Mouse (Mus musculus) brown adipose tissue, adult 24 weeks (tissue): ENCODE results near the gene Washc2. TPM values are rescaled to one million over a fixed set of nuclear protein-coding genes. Genes with fewer than 3 reads are reported as not detected.
"Not testable (repeated sequence)": the region's sequence is repeated elsewhere in the genome, so short reads cannot be mapped to it uniquely, and the experiment has no call there.

Experiments used
- H3K27ac ChIP-seq: fragments of 200-500 bp; replicated peaks from 2 replicates; pipeline ENCODE4 v1.5.1; 2012; ENCODE audit warnings: low read depth, mild to moderate bottlenecking, low read length
- H3K4me1 ChIP-seq: fragments of 200-500 bp; 2 replicates; pipeline ENCODE4 v1.6.1; 2012; ENCODE audit warnings: low read length, mixed read lengths; ENCODE audit not compliant: control insufficient read depth, insufficient read depth, insufficient read length
- H3K4me3 ChIP-seq: fragments of 200-500 bp; 2 replicates; pipeline ENCODE4 v1.5.1; 2012; ENCODE audit warnings: low read depth, mild to moderate bottlenecking, low read length, moderate library complexity; ENCODE audit not compliant: insufficient read depth
- polyA plus RNA-seq: library from polyadenylated mRNA; stranded (reverse); fragments of >200 nt; gene quantifications from 2 replicates; pipeline ENCODE4 v1.2.4, GENCODE M21; 2012; ENCODE audit not compliant: missing spikeins, insufficient read depth, insufficient read length

The Washc2 gene
- 20.7 and 25.1 TPM in 2 replicates for polyA plus RNA-seq

DNA sequence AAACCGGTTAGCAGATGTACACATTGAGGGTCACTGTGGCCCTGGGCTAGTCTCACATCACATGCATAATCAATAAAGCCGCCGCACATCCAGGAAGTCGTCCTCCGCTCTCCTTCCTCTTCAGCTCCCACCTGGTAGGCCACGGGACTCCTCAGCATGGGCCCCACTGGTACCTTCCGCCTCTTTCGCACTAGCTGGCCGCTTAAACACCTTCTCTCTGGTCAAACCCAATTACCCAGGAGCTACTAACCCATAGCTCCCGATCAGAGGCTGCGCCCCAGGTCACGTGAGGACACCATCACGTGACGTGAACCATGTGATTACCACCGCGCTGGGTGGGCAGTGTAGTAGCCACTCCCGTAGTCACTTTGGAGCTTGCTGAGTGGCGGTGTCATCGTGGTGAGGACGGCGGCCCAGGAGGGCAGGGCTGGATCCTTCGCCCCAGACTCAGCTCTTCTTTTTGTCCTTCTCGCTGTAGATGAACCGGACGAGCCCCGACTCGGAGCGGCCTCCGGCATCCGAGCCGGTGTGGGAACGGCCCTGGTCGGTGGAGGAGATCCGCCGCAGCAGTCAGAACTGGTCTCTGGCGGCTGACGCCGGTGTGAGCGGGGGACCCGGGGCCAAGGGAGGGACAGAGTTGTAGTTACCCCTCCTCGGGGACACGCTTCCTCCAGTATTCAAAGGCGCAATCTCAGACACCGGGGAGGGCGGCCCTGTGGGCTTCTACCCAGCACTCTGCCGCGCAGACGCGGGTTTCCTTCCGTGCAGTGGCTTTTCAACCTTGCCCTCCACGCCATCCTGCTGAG lies at the start of gene Washc2:
Gene Washc2, plus strand, starts transcription at position 310 of the 806 bp plus-strand sequence.
- Histone ChIP-seq H3K27ac (peak within 1 kb of the TSS; percentile 58), H3K4me3 (peak within 1 kb of the TSS; percentile 70), H3K4me1 (peaks cover 2% of the 10 kb centered on the region; the same call in 1 of the 2 replicates)

DNA sequence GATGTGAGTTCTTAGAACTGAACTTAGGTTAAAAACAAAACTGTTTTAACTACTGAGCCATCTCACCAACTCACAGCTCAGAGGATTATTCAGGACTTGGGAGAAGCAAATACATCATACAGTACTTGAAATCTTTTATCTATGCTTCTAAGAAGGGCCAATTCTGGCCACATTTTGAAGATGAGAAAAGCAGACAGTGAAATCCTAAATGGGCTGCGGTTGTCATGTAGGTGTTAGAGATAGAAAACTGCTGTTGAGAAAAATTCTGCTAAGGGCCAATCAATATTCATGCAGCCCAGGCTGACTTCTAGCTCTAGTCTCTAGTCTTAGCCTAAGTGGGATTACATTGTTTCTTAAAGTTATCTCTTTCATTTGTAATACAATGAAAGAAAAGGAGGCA lies 41.5 kb upstream of the Washc2 start:
- Histone ChIP-seq H3K27ac (peak overlapping the region; percentile 11; the same call in 1 of the 2 replicates), H3K4me1 (no peaks in the 10 kb centered on the region), H3K4me3 (no peak overlapping the region)

DNA sequence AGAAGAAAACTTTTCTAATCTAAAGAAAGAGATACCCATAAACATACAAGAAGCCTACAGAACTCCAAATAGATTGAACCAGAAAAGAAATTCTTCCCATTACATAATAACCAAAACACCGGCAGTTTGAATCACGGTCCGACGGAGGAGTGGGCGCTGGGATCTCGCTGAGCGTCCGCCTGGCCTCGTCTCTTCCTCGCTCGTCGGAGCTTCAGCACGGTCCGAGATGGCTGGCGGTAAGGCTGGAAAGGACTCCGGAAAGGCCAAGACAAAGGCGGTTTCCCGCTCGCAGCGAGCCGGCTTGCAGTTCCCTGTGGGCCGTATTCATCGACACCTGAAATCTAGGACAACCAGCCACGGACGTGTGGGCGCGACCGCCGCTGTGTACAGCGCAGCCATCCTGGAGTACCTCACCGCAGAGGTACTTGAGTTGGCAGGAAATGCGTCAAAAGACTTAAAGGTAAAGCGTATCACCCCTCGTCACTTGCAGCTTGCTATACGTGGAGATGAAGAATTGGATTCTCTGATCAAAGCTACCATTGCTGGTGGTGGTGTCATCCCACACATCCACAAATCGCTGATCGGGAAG lies 34.2 kb upstream of the Washc2 start:
- H3K27ac ChIP-seq, H3K4me3 ChIP-seq, H3K4me1 ChIP-seq: not testable (repeated sequence)

DNA sequence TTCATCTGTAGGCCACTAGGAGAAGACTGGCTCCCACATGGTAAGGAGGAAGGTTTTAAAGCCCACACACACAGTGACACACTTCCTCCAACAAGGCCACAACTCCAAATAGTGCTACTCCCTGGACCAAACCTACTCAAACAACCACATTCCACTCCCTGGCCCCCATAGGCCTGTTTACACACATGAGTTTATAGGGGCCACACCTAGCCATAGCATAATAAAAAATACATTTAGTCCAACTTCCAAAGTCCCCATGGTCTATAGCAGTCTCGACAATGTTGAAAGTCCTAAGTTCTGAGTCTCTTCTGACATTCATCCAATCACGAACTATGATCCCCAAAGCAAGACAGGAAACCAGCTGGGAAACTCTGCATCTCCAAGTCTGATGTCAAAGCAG lies 29.5 kb upstream of the Washc2 start:
- H3K27ac ChIP-seq, result no peak overlapping the region
- no peak overlapping the region for H3K4me3 ChIP-seq
- peaks cover 10% of the 10 kb centered on the region for H3K4me1 ChIP-seq

DNA sequence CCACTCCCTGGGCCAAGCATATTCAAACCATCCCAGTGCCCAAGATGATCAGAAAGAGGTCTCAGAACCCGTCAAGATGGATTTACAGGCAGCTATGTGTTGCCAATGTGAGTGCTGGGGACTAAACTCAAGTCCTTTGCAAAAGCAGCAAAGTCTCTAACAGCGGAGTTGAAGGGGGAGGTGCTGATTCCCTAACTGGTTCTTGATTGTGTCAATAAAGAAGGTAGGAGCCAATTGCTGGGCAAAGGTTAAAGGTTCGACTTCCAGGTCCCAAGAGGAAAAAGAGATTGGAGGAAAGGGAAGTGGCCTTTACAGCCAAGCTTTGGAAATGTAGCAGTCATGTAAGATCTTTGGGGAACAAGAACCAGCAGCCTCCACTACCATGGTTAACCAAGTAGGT lies 27.1 kb upstream of the Washc2 start:
- Histone ChIP-seq H3K4me3 (no peak overlapping the region), H3K27ac (peak overlapping the region; percentile 61), H3K4me1 (peaks cover 10% of the 10 kb centered on the region)

DNA sequence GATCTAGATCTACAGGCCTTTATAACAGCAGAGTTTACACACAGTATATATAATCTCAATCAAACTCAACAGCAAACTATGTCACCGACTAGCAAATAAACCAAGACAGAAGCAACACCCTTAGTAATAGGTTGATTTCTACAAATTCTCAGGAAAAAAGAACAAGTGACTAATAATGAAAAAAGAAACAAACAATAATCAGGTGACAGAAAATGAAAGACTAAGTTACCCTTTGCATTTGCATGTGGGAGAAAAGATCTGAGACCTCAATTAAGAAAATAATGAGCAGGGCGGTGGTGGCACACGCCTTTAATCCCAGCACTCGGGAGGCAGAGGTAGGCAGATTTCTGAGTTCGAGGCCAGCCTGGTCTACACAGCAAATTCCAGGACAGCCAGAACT lies 24.3 kb upstream of the Washc2 start:
- H3K4me1 ChIP-seq, result peaks cover 13% of the 10 kb centered on the region
- H3K4me3 ChIP-seq, result no peak overlapping the region
- no peak overlapping the region for H3K27ac ChIP-seq

DNA sequence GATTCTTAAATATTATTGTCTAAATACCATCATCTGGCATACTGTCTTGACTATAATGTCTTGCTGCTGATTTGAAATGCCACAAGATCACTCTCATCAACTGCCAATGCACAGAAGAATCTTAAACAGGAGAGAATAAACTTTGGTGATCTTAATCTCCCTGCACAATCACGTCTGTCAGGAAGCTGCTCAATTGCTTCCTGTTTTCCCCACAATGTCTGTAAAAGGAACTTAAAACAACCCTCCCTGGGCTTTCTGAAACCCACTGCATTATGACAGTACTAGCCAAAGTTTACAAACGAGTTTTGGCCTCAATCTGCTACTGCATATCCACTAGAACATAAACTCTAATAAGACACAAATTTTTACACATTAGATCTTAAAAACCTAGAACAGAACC lies 21.4 kb upstream of the Washc2 start:
- Histone ChIP-seq H3K4me1 (peaks cover 6% of the 10 kb centered on the region), H3K27ac (no peak overlapping the region), H3K4me3 (no peak overlapping the region)

DNA sequence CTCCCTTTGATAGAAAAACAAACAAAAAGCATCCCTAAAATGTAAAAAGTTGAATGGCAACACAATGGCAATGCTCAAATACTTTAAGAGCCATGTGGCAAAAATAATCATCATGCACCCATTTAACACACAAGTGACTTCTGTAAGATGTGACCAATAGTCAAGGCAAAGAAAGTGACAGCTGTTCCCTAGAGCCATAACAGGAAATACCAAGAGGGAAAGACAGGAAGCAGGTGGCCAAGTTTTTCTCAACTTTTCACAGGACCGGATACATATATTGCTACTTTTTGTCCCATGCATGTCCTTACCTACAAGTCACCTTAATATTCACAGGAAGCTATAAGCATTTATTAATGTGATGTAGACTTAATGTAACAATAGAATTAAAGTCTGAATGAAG lies 18.4 kb upstream of the Washc2 start:
- Histone ChIP-seq H3K27ac (no peak overlapping the region), H3K4me3 (no peak overlapping the region), H3K4me1 (peaks cover 8% of the 10 kb centered on the region)

DNA sequence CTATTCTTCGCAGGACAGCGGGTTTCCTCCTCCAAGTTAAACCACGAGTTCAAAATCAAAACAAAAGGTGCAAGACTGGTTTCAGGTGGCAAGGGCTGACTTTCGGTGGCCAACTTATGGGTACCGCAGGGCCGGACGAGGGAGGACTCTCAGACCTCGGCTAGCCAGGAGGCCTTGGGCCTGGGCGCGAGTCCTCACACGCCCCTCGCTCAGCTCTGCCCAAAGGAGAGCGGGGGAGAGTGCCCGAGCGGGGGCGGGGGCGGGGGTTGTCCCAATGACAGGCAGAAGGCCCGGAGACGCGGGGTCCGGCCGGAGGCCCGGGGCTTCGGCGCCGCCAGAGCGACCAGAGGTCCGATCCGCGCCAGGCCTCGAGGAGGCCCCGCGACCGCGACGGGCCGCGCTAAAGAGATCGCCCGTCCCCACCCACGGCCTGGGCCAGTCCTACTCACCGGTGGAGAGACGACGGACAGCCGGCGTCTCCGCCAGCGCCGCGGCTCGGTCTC lies 15.0 kb upstream of the Washc2 start:
- Histone ChIP-seq H3K4me3 (peak overlapping the region; percentile 85), H3K27ac (peak overlapping the region; percentile 42; the same call in 1 of the 2 replicates), H3K4me1 (0 out of 2 replicates have a peak, but pooled peaks cover 5% of the 10 kb centered on the region)

DNA sequence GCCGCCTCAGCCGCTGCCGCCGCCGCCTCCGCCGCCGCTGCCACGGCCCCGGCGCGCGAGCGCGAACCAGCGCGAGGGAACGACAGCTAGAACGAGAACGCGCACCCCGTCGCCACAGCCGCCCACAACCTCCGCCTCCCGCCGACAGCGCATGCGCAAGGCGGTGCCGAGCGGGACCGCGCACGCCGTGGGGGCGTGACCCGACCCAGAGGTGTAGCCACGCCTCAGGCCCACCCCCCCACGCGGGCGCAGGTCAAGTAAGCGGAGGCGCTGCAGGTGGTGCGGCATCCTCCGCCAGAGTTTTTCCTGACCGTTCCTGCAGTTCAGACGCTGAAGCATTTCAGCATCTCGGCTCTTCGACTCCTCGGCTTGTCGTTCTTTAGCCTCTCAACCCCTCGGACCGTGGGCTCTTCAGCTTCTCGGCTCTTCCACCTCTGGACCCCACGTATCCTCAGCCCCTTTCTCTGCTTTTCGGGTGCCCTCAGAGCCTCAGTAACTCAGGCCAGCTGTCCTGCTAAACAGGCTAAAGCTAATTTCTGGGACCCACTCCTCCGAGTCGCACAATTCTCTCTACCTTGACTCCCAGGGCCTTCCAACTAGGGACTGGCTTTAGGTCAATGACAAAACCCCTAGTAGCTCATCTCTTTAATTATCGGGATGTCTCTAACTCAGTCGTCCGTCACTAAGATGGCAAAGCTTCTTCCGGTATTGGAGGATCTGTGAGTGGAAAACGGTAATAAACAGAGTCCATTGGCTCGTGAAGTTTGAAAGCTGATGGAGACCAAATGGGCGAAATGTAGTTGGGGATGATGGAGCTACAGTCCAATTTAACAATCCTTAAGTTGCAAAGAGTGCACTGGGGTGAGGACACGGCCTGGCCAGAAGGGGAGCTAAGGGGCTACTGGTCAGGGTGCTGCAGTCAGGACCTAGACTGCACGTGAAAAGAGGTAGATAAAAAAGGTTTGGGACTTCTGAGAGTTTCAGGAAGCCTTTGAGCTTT lies 14.1 kb upstream of the Washc2 start, which contains the start of gene Tmcc1:
Gene Tmcc1, minus strand, starts transcription at position 93 of the 1,000 bp plus-strand sequence.
- peak within 1 kb of the TSS; percentile 85 for H3K4me3 ChIP-seq
- H3K27ac ChIP-seq, result peak within 1 kb of the TSS; percentile 42; the same call in 1 of the 2 replicates
- 0 out of 2 replicates have a peak, but pooled peaks cover 5% of the 10 kb centered on the region for H3K4me1 ChIP-seq

DNA sequence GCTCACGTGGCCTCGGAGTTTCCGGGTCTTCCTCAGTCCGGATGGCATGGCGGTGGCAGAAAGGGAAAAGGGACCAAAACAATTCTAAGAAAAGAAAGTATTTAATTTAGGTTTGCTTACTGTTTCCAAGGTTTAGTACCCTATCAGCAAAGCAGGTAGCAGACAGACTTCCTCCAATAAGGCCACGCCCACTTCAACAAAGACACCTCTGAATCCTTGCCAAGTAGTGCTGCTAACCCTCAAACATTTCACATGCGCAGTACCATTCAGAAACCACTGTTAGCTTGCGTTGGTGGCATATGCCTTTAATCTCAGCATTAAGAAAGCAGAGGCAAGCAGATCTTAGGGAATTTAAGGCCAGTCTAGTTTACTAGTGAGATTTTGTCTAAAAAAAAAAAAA lies 12.0 kb upstream of the Washc2 start:
- Histone ChIP-seq H3K4me1 (0 out of 2 replicates have a peak, but pooled peaks cover 5% of the 10 kb centered on the region), H3K4me3 (no peak overlapping the region), H3K27ac (no peak overlapping the region)

DNA sequence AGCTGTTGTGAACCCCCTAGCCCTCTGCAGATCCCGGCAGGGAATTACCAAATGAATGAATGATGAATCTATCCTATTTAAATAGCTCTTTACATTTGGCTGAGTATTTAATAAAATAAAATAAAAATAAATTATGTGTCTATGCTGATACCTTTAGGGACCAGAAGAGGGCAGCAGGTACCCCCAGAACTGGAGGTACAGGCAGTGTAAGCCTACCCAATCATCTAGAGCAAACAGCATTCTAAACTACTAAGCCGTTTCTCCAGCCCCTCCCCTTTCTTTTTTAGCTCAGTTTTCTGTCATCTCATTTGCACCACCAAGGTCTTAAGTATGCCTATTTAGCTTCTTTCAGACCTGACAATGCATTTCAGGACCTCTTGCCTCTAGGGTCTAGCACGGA lies 9.7 kb upstream of the Washc2 start:
- Histone ChIP-seq H3K4me3 (no peak overlapping the region), H3K4me1 (0 out of 2 replicates have a peak, but pooled peaks cover 3% of the 10 kb centered on the region), H3K27ac (no peak overlapping the region)

DNA sequence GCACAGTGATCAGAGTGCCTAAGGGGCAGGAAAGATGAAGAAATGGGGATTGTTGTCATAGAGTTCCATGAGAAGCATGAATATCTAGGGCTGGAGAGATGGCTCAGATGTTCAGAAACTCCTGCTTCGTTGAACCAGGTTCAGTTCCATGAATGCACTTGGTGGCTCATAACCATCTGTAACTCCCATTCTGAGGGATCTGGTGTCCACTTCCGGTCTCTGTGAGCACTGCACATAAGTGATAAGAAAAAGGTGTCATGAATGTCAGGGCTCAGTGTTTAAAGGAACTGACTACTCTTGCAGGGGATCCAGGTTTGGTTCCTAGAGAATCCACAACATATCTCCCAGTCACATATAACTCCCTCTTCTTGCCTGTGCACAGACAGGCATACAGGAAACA lies 8.2 kb upstream of the Washc2 start:
- Histone ChIP-seq H3K27ac (no peak overlapping the region), H3K4me1 (no peaks in the 10 kb centered on the region), H3K4me3 (no peak overlapping the region)

DNA sequence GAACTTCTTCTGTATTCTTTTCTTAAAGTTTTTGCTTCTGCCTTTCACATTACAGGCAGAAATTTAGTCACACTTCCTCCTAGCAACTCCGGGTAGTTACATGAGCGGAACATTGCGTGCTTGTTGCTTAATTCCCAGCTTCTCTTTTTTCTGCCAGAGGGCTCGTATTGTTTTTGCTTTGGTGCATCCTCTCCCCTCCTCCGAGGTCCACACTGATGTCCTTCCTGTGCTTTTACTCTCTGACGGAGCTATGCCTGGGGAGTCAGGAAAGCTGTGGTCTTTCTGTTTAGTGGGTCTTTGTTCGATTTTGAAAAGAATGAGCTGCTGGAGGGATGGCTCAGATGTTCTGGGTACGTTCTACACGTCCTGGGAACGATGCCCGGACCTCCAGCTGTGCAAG lies 19.9 kb downstream of the Washc2 start:
- no peaks in the 10 kb centered on the region for H3K4me1 ChIP-seq
- H3K4me3 ChIP-seq, result no peak overlapping the region
- peak overlapping the region; percentile 58 for H3K27ac ChIP-seq
